Mouse (Mus musculus): ENCODE results near the gene Ebf1.

The Ebf1 gene

DNA sequence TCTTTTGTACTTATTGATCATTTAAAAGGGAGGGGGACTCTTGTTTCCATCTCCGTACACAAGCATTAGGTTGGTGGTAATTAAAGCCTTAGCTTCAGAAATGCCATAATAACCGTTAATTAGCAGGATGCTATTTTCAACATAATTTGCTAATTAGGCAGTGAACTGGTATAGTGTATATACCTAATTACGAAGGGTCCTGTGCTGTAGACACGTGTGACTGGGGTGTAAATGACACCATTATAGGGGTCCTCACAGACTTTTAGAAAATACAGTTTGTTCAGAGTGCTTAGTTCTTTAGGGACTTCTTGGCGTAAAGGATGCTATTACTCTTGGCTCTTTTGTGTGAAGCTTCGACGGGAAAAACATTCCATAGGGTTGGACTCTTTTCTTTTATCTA is 167.9 kb downstream of the Ebf1 start:
- DNase-seq, result no peak

DNA sequence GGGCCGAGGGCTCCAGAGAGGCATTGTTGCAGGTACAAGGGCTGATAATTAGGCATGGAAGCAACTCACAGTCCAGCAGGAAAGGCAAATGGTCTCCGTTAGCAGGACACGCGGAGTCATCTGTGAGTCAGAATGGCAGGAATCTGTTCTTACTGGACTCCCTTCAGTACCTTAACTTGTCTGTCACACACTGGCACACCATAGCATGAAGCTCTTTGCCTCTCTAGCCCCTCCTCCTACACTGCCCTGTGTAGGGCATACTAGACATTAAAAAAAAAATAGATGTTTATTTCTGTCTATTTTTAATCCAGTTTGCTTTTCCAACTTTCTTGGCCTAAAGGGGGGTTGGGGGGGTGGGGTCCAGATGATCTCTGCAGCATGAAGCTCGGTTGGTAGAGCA is 168.4 kb downstream of the Ebf1 start:
- no peak for DNase-seq

DNA sequence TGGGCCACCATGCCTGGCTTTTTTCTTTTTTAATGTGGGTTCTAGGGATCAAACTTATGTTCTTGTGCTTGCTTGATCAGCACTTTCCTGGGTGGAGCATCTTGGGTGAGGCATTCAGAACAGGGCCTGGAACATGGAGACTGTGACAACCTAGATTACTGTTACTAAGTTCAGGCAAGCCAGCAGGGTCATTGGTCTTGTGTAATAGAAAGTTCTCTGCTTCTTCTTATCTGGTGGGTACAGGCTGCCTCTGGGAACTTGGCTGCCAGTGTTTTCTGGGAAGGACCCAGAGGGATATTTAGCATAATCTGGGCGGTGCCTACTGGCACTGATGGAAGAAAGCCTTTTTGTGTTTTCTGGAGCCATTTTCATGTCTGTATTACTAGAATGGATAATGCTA is 170.9 kb downstream of the Ebf1 start:
- DNase-seq, result no peak

DNA sequence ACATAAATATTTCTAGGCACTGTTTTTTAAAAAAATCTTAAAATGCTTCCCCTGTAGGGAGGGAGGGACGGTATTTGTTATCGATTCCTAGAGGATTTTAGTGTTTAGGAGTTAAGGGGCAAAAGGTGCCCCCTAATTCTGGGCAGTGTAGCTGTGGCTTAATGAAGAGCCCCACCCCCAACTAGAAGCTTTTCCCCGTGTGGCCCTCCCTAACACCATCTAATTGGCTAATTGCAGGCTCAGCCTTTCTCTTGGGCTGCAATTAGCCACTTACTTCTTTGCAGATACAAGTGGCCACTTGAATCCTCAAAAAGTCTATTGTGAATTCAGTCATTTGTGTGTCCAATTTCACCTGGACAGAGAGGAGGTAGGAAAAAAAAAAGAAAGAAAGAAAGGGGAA is 175.7 kb downstream of the Ebf1 start:
- no peak for DNase-seq

DNA sequence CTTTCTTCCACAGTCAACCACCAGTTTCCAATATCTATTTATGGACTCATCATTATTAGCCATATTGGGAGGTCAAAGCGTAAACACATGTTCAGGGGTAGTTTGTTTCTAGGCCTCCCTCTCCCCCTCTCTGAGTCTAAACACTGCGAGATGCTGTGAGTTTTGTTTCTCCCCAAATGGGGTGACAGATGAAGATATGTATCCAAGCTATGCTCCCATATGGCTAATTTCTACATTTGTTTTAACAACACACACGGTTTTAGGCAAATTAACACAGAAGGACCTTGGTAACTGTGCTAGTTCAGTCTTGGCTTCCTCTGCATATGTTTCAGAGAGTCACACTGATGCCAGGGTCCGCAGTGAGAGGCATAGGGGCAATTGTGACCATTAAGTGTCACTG is 177.8 kb downstream of the Ebf1 start:
- no peak for DNase-seq

DNA sequence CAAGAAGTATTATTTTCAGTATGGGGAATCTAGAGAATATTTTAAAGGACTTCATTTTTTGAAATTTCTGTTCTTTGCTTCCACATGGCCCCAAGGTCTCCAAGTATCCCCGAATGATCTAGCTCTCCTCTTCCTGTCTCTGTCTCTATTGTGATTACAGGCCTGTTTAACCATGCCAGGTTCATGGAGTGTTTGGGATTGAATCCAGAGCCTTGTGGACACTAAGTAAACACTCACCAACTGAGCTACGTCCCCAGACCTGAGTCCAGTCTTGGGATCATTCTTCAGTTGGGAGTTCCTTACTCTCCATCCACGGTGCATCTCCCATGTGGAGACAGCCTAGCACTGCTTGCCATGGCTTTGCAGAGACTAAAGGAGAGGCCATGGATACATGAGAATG is 178.7 kb downstream of the Ebf1 start:
- DNase-seq, result no peak

DNA sequence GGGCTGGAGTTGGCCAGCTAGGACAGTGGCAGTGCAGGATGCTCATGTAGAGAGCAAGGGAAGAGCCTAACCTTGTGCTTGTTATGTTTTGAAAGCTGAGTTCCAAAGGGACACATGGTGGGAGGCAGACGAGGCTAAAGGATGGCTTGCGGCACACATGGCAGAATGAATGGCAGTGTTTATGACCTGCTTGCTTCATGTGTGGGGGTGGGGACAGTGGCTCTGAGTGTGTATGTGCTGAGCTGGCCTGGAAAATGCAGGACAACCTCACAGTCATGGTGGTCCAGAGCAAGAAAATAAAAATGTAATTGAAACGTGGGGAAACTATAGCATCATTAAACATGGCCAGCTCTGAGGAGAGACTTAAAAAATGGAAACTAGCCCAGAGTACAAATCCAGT is 181.2 kb downstream of the Ebf1 start:
- DNase-seq, result no peak

DNA sequence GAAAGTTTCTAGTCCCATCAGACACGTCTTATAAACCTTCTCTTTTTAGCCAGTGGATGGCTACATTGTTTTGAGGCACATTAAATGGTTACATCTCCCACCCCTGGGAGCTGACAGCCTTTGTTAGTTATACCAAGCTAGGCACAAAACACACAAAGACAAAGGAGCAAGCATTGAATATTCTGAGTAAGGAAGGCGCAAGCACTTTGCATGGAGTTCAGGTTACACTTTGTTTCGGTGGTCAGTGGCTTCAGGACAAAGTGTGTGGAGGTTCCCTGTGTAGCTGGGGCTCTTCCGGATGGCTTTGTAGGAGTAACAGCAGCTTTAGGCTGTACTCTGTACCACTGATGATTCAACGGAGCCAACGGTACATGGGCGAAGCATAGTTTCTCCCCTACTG is 186.9 kb downstream of the Ebf1 start:
- DNase-seq, result no peak

DNA sequence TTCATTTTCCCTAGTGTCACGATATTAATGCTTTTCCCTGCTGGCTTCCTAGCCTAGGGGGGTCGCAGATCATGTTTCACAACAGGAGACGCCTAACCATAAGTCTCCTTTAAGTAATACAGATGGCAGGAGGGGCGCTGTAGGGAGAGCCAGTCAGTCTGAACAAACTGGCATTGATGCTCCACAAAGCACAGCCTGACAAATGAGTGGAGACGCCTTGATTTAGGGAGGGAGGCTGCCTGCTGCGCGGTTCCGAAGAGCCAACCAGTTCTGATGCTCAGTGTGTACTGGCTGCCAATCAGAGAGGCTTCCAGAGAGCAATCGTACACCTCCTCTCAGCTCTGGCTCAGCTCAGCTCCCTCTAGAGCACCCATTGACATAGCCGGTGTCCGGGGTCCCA is 189.5 kb downstream of the Ebf1 start:
- DNase-seq, result no peak

DNA sequence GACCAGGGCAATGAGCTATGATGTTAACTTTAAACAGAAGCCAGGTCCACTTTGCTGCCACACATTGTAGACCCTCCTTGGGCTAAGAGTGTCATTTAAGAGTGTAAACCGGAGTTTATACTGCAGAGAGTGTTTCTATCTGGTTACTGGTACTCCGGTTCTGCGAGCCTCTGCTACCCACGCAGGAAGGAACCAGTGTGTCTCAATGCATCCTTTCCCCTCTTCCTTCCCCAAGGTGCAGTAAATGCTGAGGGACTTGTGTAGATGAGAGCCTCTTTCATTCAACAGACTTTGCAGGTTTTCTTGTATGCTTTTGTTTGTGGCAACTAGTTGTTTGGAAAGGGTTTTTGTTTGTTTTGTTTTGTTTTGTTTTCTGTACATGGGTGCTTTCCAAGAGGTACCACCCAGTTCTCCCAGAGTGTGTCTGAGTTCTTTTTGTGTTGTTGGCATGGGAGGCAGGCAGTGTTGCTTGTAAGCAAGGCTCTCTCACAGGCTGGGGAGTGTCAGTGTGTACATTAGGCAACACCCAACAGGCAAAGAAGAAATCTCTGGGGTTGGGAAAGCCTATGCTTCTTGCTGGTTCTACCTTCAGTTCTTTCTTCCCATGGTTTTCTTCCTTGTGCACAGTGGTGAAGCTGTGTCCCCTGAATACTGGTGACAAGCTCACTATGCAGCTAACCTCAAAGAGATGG is 191.9 kb downstream of the Ebf1 start:
- no peak for DNase-seq

DNA sequence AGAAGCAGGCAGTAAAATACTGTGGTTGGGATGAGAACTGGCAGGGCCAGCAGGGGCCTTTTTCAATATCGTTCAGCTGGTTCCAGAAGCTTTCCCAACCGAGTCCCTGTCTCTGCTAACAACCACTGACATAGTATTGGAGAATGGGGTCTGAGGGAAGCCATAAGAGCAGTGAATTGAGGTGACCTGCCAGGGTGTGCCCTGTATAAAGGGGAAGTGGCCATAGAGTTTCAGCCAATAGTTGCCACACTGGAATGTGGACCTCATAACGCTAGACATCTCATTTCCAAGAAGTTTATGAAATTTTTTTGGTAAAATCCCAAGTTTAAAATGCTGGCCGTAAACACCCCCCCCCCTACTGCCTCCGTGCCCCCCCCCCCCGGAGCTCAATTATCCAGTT is 193.9 kb downstream of the Ebf1 start:
- no peak for DNase-seq

DNA sequence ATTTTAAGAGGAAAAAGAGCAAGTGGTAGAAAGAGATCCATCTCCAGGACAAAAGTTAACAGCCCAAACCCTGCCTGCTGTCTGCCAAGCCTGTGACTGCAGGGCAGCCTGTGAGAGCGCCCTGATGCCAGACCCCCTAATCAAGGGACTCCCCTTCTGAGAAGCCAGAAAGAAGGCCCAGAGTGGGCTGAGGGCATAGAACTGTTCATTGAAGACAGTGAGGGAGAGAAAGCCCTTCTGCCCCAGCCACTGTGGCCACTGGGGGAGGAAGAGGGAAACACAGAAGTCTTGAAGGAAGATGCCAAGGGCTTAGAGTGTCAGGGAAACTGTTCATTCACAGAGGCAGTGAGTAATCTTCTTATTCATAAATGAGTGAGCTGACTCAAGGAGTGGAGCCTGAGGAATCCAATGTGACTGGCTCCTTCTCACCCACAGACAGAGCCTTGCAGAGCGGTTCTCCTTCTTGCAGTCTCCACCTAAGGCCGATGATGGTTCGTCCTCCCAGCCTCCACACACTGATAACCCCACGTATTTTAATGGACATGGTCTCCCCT is 195.2 kb downstream of the Ebf1 start:
- no peak for DNase-seq

DNA sequence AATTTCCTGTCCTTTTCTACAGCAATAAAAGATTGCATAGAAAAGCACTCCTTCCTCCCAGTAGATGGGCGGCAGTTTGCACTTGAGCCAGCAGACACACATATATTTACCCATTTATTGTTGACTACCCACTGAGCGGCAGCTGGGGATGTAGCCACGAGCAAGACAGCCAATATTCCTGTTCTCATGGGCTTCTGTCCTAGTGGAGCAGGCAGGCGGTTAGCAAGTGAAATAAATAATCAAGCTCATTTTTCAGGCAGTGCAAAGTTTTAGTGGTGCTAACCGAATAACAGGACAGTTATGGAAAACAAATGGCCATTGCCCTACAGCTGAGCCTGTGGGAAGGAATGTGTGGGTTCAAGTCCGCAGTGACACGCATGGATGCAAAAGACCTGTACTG is 196.4 kb downstream of the Ebf1 start:
- DNase-seq, result no peak

DNA sequence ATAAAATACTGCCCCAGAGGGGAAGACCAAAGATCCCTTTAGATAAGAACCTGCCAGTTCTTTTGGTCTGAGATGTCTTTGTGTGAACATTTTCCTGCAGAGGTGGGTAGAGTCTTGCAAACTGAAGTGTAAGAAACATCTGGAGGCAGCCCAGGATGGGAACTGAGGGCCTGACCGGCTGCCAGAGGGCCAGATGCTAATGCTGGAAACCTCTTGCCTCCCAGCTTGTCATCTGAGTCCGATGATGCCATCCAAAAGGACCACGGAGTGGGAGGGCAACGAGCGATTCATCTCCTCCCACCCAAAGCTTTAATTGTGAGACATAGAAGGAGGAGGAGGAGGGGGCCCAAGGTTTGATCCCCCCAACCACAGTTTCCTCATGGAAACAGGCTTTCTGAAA is 197.7 kb downstream of the Ebf1 start:
- no peak for DNase-seq

DNA sequence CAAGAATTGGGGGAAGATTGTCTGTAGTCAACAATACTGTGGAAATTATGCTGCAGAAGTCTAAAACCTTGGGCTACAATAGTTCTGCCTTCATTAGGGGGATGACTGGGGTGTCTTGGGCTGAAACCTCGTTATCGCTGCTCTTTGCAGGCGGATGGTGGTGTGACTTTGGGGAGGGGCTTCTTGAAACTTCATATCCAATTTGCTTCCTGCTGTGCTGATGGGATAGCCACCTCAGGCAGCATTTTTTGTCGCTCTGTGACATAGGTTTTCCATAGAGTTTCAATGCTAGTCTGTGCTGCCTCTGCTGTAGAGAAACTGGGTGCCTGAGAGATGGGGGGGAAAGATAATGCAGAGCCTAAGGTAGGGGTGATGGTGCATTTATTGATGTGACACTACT is 198.9 kb downstream of the Ebf1 start:
- no peak for DNase-seq

DNA sequence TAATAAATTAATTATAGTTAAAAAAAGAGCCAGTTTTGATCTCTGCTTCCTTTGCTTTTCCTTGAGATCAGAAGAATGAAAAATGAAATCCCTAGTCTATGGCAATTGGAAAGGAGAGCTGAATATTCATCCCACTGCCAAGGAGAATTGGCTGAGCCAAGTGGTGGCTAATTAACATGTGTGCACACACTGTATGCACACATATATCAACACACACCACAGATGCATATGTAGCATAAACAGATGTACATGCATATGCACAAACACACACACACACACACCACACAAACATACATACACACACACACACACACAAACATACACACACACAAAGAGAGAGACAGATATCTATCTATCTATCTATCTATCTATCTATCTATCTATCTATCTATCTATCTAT is 205.2 kb downstream of the Ebf1 start:
- no peak for DNase-seq

DNA sequence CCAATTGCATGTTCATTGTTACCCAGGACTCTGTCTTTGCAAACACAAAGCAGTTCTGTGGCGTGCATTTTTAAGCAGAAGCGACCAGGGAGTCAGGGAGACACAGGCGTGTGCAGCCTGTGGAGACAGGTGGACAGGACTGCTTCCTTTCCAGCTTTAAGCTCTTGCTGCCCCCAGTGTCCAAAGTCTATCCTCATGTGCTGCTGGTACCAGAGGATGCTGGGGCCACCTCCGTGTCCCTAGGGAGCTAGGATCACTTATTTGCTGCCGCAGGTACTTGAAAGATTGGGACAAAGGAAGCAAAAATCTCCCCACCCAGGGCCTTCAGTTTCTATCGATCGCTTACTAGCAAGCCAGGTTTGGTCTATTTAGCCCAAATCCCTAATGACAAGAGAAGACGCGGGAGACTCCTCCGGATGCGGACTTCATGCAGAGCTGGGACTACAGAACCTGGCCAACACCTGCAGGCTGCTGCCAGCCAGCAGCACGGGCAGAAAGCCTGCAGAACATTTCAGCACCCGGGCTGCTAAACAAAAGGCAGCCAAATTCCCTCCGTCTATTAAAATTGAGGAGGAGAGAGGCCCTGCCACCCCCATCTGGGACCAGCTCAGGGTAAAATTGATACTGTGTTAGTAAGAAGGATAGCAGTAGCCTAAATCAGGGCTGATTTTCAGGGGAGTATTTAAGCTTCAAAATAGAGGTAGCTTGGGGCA is 215.3 kb downstream of the Ebf1 start:
- no peak for DNase-seq

DNA sequence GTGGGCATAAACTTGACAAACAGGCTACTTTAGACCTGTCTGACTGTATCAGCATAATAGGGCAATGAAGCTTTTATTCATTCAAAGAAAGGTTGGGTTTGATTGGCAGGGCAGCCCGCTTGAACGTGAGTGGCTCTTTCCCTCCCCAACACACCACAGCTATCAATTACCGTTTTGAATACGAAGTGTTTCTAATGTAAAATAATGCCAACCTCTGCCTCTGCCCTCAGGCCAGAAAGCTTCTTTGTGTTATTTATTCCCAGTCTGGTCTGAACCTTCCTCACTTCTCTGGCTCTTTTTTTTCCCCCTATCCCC is 215.8 kb downstream of the Ebf1 start:
- DNase-seq, result no peak

DNA sequence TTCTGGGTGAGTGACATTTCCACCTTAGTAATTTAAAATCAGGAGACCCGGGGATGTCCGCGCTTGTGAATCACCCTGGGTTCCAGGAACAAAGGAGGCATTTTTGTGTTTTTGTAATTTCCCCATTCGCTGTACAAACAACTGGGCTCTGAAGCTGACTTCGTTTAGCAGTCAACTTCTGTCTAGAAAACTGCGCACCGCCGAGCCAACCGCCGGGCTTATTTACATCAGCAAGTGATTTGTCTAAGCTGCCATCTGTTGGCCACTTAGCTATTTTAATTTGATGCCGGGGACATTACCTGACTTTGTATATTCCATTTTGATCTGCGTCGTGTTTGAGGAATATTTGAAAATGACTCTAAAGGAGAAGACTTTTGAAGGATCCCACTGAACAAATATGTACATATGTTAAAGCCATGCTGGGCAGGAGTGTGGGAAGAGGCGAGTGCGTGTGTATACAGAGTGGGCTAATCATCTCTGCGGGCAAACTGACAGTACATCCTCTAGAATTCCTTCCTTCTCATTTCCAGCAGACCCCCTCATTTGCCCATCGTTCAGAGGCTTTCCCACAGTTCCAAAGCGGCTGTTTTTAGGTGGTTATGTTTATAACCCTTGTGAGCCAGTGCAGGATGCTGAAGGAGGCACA is 216.4 kb downstream of the Ebf1 start:
- DNase-seq, result no peak

DNA sequence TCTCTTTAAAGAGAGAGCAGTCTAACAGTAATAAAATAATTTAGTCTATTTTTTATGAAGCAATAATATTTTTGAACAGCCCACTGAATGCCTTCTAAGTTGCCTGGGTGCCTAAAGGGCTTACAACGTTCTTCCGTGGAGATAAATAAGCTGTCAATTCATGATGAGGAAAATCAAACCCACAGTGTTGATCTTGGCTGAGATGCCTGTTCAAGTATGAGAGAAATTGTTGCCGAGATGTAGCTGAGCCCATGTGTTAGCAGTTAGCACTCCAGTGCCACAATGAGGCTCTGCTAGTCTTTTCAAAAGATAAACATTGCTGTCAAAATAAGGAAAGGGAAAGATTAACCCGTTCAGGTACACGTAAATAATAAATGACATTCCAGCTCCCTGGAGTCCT is 218.0 kb downstream of the Ebf1 start:
- DNase-seq, result no peak

DNA sequence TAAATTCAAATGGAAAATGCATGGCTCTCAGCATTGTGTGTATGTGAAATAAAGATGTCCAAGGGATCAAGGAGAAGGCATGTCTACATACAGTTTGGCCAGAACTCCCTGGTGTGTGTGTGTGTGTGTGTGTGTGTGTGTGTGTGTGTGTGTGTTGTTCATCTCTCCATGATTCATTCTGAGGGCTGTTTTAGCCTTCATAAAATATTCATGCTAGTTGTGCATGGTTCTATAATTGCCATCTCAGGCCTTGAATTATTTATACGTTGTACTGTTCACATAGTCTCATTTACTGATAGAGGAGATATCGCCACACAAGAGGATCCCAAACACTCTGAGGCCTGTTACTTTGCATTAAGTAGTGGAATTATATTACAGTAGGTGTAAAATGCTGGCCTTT is 220.5 kb downstream of the Ebf1 start:
- DNase-seq, result no peak

DNA sequence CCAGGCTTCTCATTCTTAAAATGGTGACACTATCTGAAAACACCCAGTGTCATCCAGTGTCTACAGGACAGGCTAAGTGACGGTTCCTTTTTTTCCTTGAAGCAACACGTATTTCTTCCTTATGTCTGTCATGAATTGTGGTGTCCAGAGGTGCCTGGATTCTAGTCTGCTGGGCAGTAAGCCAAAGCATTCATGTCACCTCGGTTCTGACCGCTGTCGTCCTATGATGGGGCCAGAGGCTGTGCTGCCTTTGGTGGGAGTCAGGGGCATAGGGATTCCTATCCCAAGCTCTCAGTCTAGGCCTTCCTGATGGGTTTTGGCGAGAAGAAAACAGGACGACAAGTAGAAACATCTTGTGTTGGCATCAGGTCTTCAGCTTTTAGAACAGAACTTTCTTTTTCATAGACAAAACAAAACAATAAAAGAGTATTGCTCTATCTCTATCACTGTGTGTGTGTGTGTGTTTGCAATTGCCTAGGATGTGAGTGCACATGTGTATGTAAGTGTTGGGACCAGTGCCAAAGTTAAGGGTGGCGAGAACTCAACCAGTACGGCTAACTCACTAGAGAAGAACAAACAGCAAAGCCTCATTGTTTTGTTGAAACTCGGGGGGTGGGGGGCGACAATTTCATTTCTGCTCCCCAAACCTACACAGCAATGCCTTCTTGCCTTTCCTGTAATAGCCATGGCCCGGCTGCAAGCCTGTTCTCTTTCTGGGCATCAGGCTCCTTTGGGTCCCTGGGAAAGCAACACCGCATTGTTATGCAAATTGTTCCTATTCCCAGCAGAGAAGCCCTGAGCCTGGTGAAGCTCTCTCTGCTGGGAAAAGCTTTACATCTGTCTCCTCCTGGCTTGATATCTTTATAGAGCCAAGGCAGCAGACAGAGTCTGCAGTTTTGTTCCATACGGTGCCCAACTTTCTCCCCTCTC is 224.3 kb downstream of the Ebf1 start:
- DNase-seq, result no peak

DNA sequence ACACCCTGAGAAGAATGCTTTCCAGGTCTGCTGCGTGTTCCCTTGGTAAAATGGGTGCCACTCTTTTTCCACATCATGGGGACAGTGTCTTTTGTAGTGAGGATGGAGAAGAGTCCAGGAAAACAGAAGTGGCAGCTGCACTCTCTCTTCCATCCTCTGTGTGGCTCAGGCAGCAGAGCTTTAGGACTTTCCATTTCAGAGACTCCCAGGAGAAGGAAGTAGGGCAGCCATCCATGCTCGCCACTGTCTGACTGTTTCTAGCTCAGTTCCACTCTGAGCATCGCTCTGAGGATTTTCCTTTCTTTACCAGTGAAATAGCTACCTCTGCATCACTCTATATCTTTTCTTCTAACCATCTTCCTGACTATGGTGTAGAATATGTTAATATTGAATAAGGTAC is 234.8 kb downstream of the Ebf1 start:
- no peak for DNase-seq

All from kidney, adult 18-20 months (tissue).